Mouse (Mus musculus) kidney, adult 2 months (tissue): ENCODE data around the gene Epn2.

ENCODE experiments used
- CTCF ChIP-seq: fragments of 200-500 bp; conservative IDR thresholded peaks from 2 replicates; pipeline ENCODE4 v1.5.1; 2011; ENCODE audit warnings: low read depth, mild to moderate bottlenecking, control low read depth, low read length, moderate library complexity, mixed read lengths; ENCODE audit not compliant: insufficient read depth, insufficient read length
- POLR2A ChIP-seq: fragments of 200-500 bp; IDR thresholded peaks from one replicate; pipeline ENCODE4 v1.6.1; 2011; ENCODE audit warnings: low read depth, low read length, control low read depth

GRCm38 (mm10) chr11:61494129-61494997 lies 85.1 kb downstream of the Epn2 start, which contains the start of gene Mapk7:
- TF ChIP-seq CTCF (no peak), POLR2A (no peak)
